In the genomic region with DNA sequence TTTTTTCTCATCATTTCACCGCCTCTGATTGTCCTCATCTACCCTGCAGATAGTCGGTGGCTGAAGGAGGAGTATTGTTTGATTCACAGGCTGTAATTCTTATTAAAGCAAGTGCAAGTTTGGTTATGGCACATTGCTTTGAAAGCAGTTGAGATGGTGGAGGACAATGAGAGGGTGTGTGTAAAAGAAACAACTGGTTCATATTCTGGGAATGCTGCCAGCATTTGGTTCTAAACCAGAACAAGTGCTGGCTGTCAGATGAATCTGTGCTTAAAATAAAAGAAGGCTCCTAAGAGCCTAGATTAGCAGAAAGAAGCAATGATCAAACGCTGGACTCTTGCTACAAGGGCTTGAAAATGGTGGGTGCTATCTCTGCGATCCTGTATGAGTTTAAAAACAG, we compare ENCODE assay signal across 12 mouse cellular contexts.
DNase-seq lines count a peak whose midpoint lies in the region; ATAC-seq and TF ChIP-seq lines count a peak whose summit lies in the region.
"Had no signal": no experiment of that assay in that cellular context is flagged by ENCODE, and none has a peak within 500 bp of the region (broad histone marks: within the 10 kb centered on the region; RNA-seq: fewer than 3 reads in every experiment).

No protein-coding gene starts in this region.

- H3K27ac ChIP-seq in heart, embryonic 11.5 days (ENCODE audit: low read depth, low read length) = no peak overlapping the region
- H3K27ac ChIP-seq in forebrain, postnatal 0 days (ENCODE audit: low read depth, low read length) = no peak overlapping the region; the same call in 1 of the 2 replicates
- H3K27ac ChIP-seq: stomach, embryonic 15.5 days had no signal

- 53% methylated on average over 4 of the region's 4 CpGs for WGBS in heart, embryonic 11.5 days (ENCODE audit: insufficient replicate concordance)
- 26% methylated on average over 4 of the region's 4 CpGs for WGBS in forebrain, postnatal 0 days

- no peak for ATAC-seq in heart, embryonic 11.5 days (replicated peaks; ENCODE audit: insufficient number of reproducible peaks, low FRiP score, low TSS enrichment)
- ATAC-seq in forebrain, postnatal 0 days = peak; percentile 1; the same call in 1 of the 2 replicates
- ATAC-seq: liver, postnatal 0 days had no signal

- 0 out of 2 replicates have a peak, but pooled peaks cover 2% of the 10 kb centered on the region for H3K4me1 ChIP-seq in heart, embryonic 11.5 days (ENCODE audit: control insufficient read depth, insufficient read depth, low read length)
- 0 out of 2 replicates have a peak, but pooled peaks cover 4% of the 10 kb centered on the region for H3K4me1 ChIP-seq in forebrain, postnatal 0 days (ENCODE audit: insufficient read depth)
- H3K4me1 ChIP-seq: stomach, embryonic 15.5 days had no signal

- H3K4me3 ChIP-seq in heart, embryonic 11.5 days (ENCODE audit: low read depth, low read length) = no peak overlapping the region
- no peak overlapping the region for H3K4me3 ChIP-seq in forebrain, postnatal 0 days (ENCODE audit: low read depth, low read length)
- H3K4me3 ChIP-seq: stomach, embryonic 15.5 days had no signal

- peak; percentile 89 for DNase-seq in heart, adult 11 months
- DNase-seq in 3T3-L1 (ENCODE audit: low read depth, low spot score) = peak; percentile 30
- DNase-seq in forebrain, postnatal 0 days = peak; percentile 46
- peak; percentile 47 for DNase-seq in left cerebral cortex, adult 11 months (ENCODE audit: low spot score)
- no peak for DNase-seq in c-Kit-positive CD71-positive TER-119-positive erythroid progenitor cells, embryonic 14.5 days (ENCODE audit: low spot score)
- no peak for DNase-seq in kidney, adult 8-10 months
- no peak for DNase-seq in kidney, adult 11 months
- DNase-seq: embryo, embryonic 11 days; liver, postnatal 0 days had no signal

- no peak for TF ChIP-seq CTCF in forebrain, postnatal 0 days (IDR thresholded peaks at IDR 0.05; ENCODE audit: low read depth)

- no peaks in the 10 kb centered on the region for H3K9me3 ChIP-seq in heart, embryonic 11.5 days (replicated peaks; ENCODE audit: control insufficient read depth, low read length)
- H3K9me3 ChIP-seq in forebrain, postnatal 0 days (ENCODE audit: low read length) = no peaks in the 10 kb centered on the region
- H3K9me3 ChIP-seq: stomach, embryonic 15.5 days had no signal

- H3K4me2 ChIP-seq in heart, embryonic 11.5 days = no peak overlapping the region
- H3K4me2 ChIP-seq in forebrain, postnatal 0 days (ENCODE audit: low read depth) = no peak overlapping the region
- H3K4me2 ChIP-seq: stomach, embryonic 15.5 days had no signal

- no peak overlapping the region for H3K9ac ChIP-seq in heart, embryonic 11.5 days (ENCODE audit: low read depth, low read length)
- no peak overlapping the region for H3K9ac ChIP-seq in forebrain, postnatal 0 days
- H3K9ac ChIP-seq: liver, postnatal 0 days; stomach, embryonic 15.5 days had no signal

- H3K36me3 ChIP-seq in heart, embryonic 11.5 days (ENCODE audit: control insufficient read depth, insufficient read depth, low read length) = no peaks in the 10 kb centered on the region
- H3K36me3 ChIP-seq in forebrain, postnatal 0 days (ENCODE audit: insufficient read depth) = no peaks in the 10 kb centered on the region
- H3K36me3 ChIP-seq: stomach, embryonic 15.5 days had no signal

- 0 out of 2 replicates have a peak, but pooled peaks cover 5% of the 10 kb centered on the region for H3K27me3 ChIP-seq in heart, embryonic 11.5 days (ENCODE audit: control insufficient read depth, insufficient read depth, low read length)
- H3K27me3 ChIP-seq in forebrain, postnatal 0 days (ENCODE audit: insufficient read depth, low read length) = no peaks in the 10 kb centered on the region
- H3K27me3 ChIP-seq: CH12.LX; stomach, embryonic 15.5 days had no signal

Comparison
In these comparisons a context has a peak if more than half of its experiments do, and no peak if none do; other contexts are left out.
1. DNase-seq: peak in heart, adult 11 months (single experiment), 3T3-L1 (single experiment), forebrain, postnatal 0 days (single experiment) and left cerebral cortex, adult 11 months (single experiment); none in c-Kit-positive CD71-positive TER-119-positive erythroid progenitor cells, embryonic 14.5 days (single experiment), kidney, adult 8-10 months (0 of 2) and kidney, adult 11 months (single experiment).